Mouse (Mus musculus): ENCODE measurements at regions not wholly inside any gene's neighbourhood (a gene's known extent, or its start where the extent isn't known, plus 50 kb on each side); places are given as distances from the start of the nearest gene placed in this dataset.

- no peak for TF ChIP-seq HCFC1 (IDR thresholded peaks at IDR 0.05; ENCODE audit: borderline replicate concordance, insufficient read depth, low read length)
- no peak for TF ChIP-seq ZNF384 (IDR thresholded peaks at IDR 0.05; ENCODE audit: low read depth, low read length)
These were observed 197.3 kb downstream of the Stk31 start for GRCm38 (mm10) chr6:49592676-49593075.
